Mouse (Mus musculus): ENCODE results near the gene Drosha. TPM values are rescaled to one million over a fixed set of nuclear protein-coding genes. Genes with fewer than 3 reads are reported as not detected.
A peak's percentile ranks its signal among the peaks of the same experiment; 100 is the strongest.

The Drosha gene
- polyA plus RNA-seq, 1 experiment from 2014 or later = 63.2 TPM

DNA sequence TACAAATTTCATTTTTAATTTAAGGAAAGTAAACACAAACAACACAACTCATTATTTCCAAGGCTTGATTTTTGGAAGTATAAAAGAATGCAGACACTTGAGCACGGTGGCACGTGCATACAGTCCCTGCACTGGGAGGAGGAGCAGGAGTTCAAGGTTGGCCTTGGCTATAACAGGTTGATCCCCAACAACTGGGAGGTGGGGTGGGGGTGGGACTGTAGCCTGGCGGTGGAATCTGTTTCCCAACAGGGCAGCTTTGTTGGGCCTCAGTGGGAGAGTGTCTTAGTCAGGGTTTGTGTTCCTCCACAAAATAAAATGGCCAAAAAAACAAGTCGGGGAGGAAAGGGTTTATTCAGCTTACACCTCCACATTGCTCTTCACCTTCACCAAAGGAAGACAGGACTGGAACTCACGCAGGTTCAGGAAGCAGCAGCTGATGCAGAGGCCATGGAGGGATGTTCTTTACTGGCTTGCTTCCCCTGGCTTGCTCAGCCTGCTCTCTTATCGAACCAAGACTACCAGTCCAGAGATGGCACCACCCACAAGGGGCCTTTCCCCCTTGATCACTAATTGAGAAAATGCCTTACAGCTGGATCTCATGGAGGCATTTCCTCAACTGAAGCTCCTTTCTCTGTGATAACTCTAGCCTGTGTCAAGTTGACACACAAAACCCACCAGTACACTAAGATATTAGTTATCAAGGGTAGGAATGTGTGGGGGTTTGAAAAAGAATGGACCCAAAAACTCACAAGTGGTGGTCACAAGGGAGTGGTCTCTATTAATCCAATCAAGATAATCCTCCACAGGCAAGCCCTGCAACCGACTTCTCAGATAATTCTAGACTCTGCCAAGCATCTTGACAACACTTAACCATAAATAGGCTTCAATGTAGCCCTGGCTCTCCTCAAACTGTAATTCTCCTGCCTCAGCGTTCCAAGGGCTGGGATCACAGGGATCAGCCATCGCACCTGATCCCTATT is 1.9 kb upstream of the Drosha start:
- no peak overlapping the region for H3K4me3 ChIP-seq (replicated peaks; ENCODE audit: low read depth, low read length)
- H3K4me1 ChIP-seq (ENCODE audit: control insufficient read depth, insufficient read depth, low read length) = peaks cover 21% of the 10 kb centered on the region
- 78% methylated on average over 9 of the region's 9 CpGs for WGBS
- no peak overlapping the region for H3K4me2 ChIP-seq (ENCODE audit: low read length)
- H3K36me3 ChIP-seq (ENCODE audit: control insufficient read depth, insufficient read depth, low read length) = peaks cover 49% of the 10 kb centered on the region
- no peak overlapping the region for H3K9ac ChIP-seq (replicated peaks; ENCODE audit: low read length)
- ATAC-seq (ENCODE audit: low FRiP score, low TSS enrichment) = no peak
- H3K27me3 ChIP-seq (ENCODE audit: control insufficient read depth, insufficient read depth, low read length) = no peaks in the 10 kb centered on the region
- no peaks in the 10 kb centered on the region for H3K9me3 ChIP-seq (ENCODE audit: control insufficient read depth, low read length)
- H3K27ac ChIP-seq (replicated peaks; ENCODE audit: low read depth, low read length) = no peak overlapping the region
- DNase-seq = no peak

DNA sequence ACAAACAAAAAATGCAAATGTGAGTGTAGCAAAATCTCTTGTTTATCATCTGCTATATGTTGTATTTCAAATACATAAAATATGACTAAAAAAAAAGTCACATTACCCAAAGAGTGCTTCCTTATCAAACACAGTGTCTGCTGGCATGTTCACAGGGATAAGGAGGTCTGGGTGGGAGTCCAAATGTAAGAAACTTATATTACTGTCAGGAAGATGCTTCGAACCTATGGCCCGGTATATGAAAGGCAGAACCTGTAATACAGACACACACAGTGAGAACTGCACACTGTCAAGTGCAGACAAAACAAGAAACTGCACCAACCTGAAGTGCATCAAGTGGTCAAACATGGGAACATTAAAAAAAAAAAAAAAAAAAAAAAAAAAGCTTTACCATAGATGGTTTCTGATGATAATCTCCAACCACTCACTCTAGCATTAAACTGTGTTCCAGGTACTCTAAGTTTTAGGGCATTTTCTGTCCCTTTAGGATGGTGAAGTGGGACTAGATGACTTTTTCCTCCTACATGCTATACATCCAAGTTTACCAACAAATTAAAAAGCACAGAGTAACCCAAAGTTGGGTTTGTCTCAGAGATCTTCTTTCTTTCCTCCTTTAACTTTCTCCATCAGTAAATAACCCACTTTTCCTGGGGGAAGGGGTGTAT is 1.0 kb upstream of the Drosha start:
- Histone ChIP-seq H3K9ac (replicated peaks; ENCODE audit: low read length) (peak overlapping the region; percentile 87), H3K4me1 (ENCODE audit: control insufficient read depth, insufficient read depth, low read length) (peaks cover 21% of the 10 kb centered on the region), H3K36me3 (ENCODE audit: control insufficient read depth, insufficient read depth, low read length) (peaks cover 49% of the 10 kb centered on the region), H3K9me3 (ENCODE audit: control insufficient read depth, low read length) (no peaks in the 10 kb centered on the region), H3K27me3 (ENCODE audit: control insufficient read depth, insufficient read depth, low read length) (no peaks in the 10 kb centered on the region), H3K4me2 (ENCODE audit: low read length) (peak overlapping the region; percentile 67), H3K27ac (replicated peaks; ENCODE audit: low read depth, low read length) (no peak overlapping the region), H3K4me3 (replicated peaks; ENCODE audit: low read depth, low read length) (peak overlapping the region; percentile 90)
- WGBS = 94% methylated on average over 2 of the region's 2 CpGs
- DNase-seq (no peak), ATAC-seq (ENCODE audit: low FRiP score, low TSS enrichment) (no peak)

DNA sequence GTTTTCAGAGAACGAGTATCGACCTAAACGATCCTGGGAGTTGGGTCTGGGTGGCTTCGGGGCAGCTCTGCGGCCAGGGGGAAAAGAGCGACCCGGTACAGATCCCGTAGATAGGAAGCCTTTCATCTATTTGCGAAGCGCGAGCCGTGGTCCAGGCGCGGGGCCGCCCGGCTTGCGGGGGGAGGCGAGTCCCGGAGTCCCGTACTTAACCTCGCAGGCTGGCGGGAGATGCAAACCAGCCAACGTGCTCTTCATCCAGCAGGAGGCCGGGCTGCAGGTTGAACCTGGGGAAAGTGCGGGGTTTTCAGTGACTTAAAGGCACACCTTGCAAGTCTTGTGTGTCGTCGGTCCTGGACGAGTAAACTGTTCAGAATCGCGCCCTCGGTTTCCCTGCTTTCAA is 350 bp downstream of the Drosha start:
- Histone ChIP-seq H3K9me3 (ENCODE audit: control insufficient read depth, low read length) (no peaks in the 10 kb centered on the region), H3K4me3 (replicated peaks; ENCODE audit: low read depth, low read length) (peak overlapping the region; percentile 90), H3K27me3 (ENCODE audit: control insufficient read depth, insufficient read depth, low read length) (no peaks in the 10 kb centered on the region), H3K4me1 (ENCODE audit: control insufficient read depth, insufficient read depth, low read length) (peaks cover 21% of the 10 kb centered on the region), H3K27ac (replicated peaks; ENCODE audit: low read depth, low read length) (peak overlapping the region; percentile 62), H3K36me3 (ENCODE audit: control insufficient read depth, insufficient read depth, low read length) (peaks cover 48% of the 10 kb centered on the region), H3K9ac (replicated peaks; ENCODE audit: low read length) (peak overlapping the region; percentile 81), H3K4me2 (ENCODE audit: low read length) (peak overlapping the region; percentile 72)
- ATAC-seq (ENCODE audit: low FRiP score, low TSS enrichment) (peak; percentile 48; the same call in 1 of the 2 replicates), DNase-seq (peak; percentile 68)
- under 1% methylated on average over 31 of the region's 31 CpGs for WGBS

DNA sequence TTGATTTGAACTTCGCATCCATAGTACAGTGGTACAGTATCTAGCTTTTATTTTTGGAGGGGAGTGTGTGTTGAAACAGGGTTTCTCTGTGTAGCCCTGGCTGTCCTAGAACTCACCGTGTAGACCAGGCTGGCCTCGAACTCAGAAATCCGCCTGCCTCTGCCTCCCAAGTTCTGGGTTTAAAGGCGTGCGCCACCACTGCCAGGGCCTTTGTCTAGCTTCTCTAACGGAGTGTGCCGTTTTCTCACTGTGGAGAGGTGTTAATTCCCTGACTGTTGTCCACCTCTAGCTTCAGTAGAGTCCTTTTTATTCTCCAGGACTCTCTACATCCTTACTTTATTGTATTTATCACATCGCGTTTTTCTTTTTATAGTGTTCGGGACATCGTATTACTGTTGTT is 793 bp downstream of the Drosha start:
- Histone ChIP-seq H3K4me3 (replicated peaks; ENCODE audit: low read depth, low read length) (peak overlapping the region; percentile 90), H3K9me3 (ENCODE audit: control insufficient read depth, low read length) (no peaks in the 10 kb centered on the region), H3K4me2 (ENCODE audit: low read length) (peak overlapping the region; percentile 72), H3K4me1 (ENCODE audit: control insufficient read depth, insufficient read depth, low read length) (peaks cover 21% of the 10 kb centered on the region), H3K9ac (replicated peaks; ENCODE audit: low read length) (peak overlapping the region; percentile 81), H3K27ac (replicated peaks; ENCODE audit: low read depth, low read length) (0 out of 2 replicates have a peak overlapping the region, but pooled peaks have one; percentile 62), H3K27me3 (ENCODE audit: control insufficient read depth, insufficient read depth, low read length) (no peaks in the 10 kb centered on the region), H3K36me3 (ENCODE audit: control insufficient read depth, insufficient read depth, low read length) (peaks cover 47% of the 10 kb centered on the region)
- WGBS = 56% methylated on average over 12 of the region's 12 CpGs
- ATAC-seq (ENCODE audit: low FRiP score, low TSS enrichment) (no peak), DNase-seq (no peak)

DNA sequence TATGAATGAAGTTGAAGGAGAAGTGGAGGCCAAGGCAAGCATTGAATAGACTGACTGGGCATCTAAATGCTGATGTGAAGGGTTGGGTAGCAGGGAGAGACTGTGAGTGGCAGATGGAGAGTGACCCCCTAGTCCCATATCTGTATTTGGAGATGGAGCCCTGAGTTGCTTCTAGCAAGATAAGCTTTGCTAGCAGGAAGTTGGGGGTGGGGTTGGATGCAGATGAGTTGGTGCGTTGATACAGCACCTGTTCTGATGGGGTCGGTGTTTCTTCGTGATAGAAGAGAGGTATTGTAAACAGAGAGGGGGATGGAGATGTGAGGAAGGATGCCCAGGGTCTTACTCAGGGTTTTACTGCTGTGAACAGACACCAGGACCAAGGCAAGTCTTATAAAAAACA is 5.3 kb downstream of the Drosha start:
- DNase-seq = no peak
- H3K27ac ChIP-seq (replicated peaks; ENCODE audit: low read depth, low read length) = no peak overlapping the region
- H3K4me2 ChIP-seq (ENCODE audit: low read length) = no peak overlapping the region
- H3K36me3 ChIP-seq (ENCODE audit: control insufficient read depth, insufficient read depth, low read length) = peaks cover 56% of the 10 kb centered on the region
- ATAC-seq (ENCODE audit: low FRiP score, low TSS enrichment) = no peak
- H3K9ac ChIP-seq (replicated peaks; ENCODE audit: low read length) = no peak overlapping the region
- H3K4me3 ChIP-seq (replicated peaks; ENCODE audit: low read depth, low read length) = no peak overlapping the region
- WGBS = 96% methylated on average over 3 of the region's 3 CpGs
- H3K27me3 ChIP-seq (ENCODE audit: control insufficient read depth, insufficient read depth, low read length) = no peaks in the 10 kb centered on the region
- no peaks in the 10 kb centered on the region for H3K9me3 ChIP-seq (ENCODE audit: control insufficient read depth, low read length)
- H3K4me1 ChIP-seq (ENCODE audit: control insufficient read depth, insufficient read depth, low read length) = peaks cover 12% of the 10 kb centered on the region

DNA sequence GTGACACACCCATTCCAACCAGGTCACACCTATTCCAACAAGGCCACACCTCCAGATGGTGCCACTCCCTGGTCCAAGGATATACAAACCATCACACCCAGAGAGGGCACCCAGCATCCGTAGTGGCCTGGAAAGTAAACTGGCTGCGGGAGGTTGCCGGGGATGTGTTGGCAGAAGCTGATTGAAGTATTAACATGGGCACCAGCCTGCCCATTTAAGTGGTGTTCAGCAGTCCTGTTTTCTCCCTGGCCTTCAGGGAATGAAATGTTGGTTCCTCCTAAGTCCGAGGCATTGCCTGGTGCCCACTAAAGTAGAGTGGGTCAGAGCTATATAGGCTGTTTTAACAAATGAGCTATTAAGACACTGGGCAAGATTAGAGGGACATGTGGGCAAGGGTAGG is 8.0 kb downstream of the Drosha start:
- no peak overlapping the region for H3K9ac ChIP-seq (replicated peaks; ENCODE audit: low read length)
- no peak overlapping the region for H3K4me2 ChIP-seq (ENCODE audit: low read length)
- peaks cover 73% of the 10 kb centered on the region for H3K36me3 ChIP-seq (ENCODE audit: control insufficient read depth, insufficient read depth, low read length)
- no peaks in the 10 kb centered on the region for H3K27me3 ChIP-seq (ENCODE audit: control insufficient read depth, insufficient read depth, low read length)
- ATAC-seq (ENCODE audit: low FRiP score, low TSS enrichment) (no peak), DNase-seq (no peak)
- H3K9me3 ChIP-seq (ENCODE audit: control insufficient read depth, low read length) = no peaks in the 10 kb centered on the region
- WGBS = 96% methylated on average over 4 of the region's 4 CpGs
- no peak overlapping the region for H3K27ac ChIP-seq (replicated peaks; ENCODE audit: low read depth, low read length)
- no peak overlapping the region for H3K4me3 ChIP-seq (replicated peaks; ENCODE audit: low read depth, low read length)
- no peaks in the 10 kb centered on the region for H3K4me1 ChIP-seq (ENCODE audit: control insufficient read depth, insufficient read depth, low read length)

DNA sequence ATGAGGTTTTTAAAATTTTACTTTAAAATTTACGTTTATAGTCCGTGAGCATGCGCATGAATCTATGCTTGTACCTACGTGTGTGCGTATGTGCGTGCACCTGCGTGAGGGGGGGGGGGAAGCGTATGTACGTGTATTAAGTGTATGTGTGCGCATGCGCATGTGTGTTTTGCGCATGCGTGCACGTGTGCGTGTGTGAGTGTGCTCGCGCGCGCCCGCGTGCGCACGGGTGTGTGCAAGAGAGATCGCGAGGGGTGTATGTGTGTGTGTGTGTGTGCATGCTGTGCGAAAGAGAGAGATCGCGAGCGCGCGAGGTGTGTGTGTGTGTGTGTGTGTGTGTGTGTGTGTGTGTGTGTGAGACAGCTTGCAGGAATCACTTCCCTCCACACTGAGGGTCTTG is 8.8 kb downstream of the Drosha start:
- DNase-seq (no peak), ATAC-seq (ENCODE audit: low FRiP score, low TSS enrichment) (no peak)
- H3K36me3 ChIP-seq (ENCODE audit: control insufficient read depth, insufficient read depth, low read length) = peaks cover 73% of the 10 kb centered on the region

DNA sequence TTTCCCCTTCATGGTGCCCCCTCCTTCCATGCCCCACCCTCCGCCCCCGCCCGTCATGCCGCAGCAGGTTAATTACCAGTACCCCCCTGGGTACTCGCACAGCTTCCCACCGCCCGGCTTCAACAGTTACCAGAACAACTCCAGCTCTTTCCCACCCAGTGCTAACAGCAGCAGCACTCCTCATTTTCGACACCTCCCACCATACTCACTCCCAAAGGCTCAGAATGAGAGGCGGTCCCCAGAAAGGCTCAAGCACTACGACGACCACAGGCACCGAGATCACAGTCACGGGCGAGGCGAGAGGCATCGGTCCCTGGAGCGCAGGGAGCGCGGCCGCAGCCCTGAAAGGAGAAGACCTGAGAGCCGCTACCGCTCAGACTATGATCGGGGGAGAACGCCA is 9.6 kb downstream of the Drosha start:
- H3K4me1 ChIP-seq (ENCODE audit: control insufficient read depth, insufficient read depth, low read length) = no peaks in the 10 kb centered on the region
- ATAC-seq (ENCODE audit: low FRiP score, low TSS enrichment) = no peak
- H3K4me2 ChIP-seq (ENCODE audit: low read length) = no peak overlapping the region
- H3K27ac ChIP-seq (replicated peaks; ENCODE audit: low read depth, low read length) = no peak overlapping the region
- WGBS = 96% methylated on average over 24 of the region's 24 CpGs
- H3K9me3 ChIP-seq (ENCODE audit: control insufficient read depth, low read length) = no peaks in the 10 kb centered on the region
- H3K4me3 ChIP-seq (replicated peaks; ENCODE audit: low read depth, low read length) = no peak overlapping the region
- peaks cover 69% of the 10 kb centered on the region for H3K36me3 ChIP-seq (ENCODE audit: control insufficient read depth, insufficient read depth, low read length)
- H3K27me3 ChIP-seq (ENCODE audit: control insufficient read depth, insufficient read depth, low read length) = no peaks in the 10 kb centered on the region
- DNase-seq = no peak
- no peak overlapping the region for H3K9ac ChIP-seq (replicated peaks; ENCODE audit: low read length)

More for the DNA sequence above, 8.8 kb downstream of the Drosha start:
- 98% methylated on average over 31 of the region's 31 CpGs for WGBS
- H3K4me1 ChIP-seq (ENCODE audit: control insufficient read depth, insufficient read depth, low read length) = no peaks in the 10 kb centered on the region
- H3K4me2 ChIP-seq (ENCODE audit: low read length) = no peak overlapping the region
- no peak overlapping the region for H3K4me3 ChIP-seq (replicated peaks; ENCODE audit: low read depth, low read length)
- no peak overlapping the region for H3K27ac ChIP-seq (replicated peaks; ENCODE audit: low read depth, low read length)
- no peak overlapping the region for H3K9ac ChIP-seq (replicated peaks; ENCODE audit: low read length)
- H3K27me3 ChIP-seq (ENCODE audit: control insufficient read depth, insufficient read depth, low read length) = no peaks in the 10 kb centered on the region
- H3K9me3 ChIP-seq (ENCODE audit: control insufficient read depth, low read length) = no peaks in the 10 kb centered on the region

All from midbrain, embryonic 14.5 days (tissue).